Mouse (Mus musculus): ENCODE results near the gene Fam124a. TPM values are rescaled to one million over a fixed set of nuclear protein-coding genes. Genes with fewer than 3 reads are reported as not detected.
A peak's percentile ranks its signal among the peaks of the same experiment; 100 is the strongest.

Gene Fam124a
- total RNA-seq (2014; rRNA removed; ENCODE audit: low replicate concordance) (8.5 and 19.6 TPM in 2 replicates), polyA plus RNA-seq (2015; fragmentation: Nextera tagmentation; extraction: Ambion mirVana) (3.2 and 5.0 TPM in 2 replicates)

DNA sequence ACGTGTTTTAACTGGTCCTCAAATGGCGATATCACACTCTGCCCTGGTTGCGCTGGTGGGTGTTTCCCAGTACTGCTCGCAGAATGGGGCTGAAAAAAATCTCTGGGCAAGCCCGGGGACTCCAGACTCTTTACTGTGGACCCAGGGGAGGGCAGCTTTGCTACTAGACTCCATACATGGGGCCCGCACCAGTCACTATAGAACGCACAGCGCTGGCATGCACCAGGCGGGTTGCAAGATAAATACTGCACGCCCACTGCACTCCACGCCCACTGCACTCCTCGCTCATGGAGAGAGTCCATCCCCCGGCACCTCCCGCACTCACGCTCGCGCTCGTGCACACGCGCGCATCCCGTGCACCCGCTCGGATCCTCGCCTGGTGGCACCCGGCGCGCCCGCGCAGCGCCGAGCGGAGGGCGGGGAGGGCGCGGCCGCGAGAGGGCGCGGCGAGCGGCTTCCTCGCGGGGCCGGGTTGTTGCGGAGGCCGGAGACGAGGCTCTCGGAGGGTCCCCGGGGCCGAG is at the start of gene Fam124a:
Gene Fam124a, plus strand, starts transcription at position 429 of the 521 bp plus-strand sequence.
- Histone ChIP-seq H3K27me3 (ENCODE audit: control insufficient read depth, insufficient read depth, low read length) (peaks cover 10% of the 10 kb centered on the region; the same call in 1 of the 2 replicates), H3K36me3 (replicated peaks; ENCODE audit: control insufficient read depth, insufficient read depth, low read length) (no peaks in the 10 kb centered on the region), H3K4me3 (ENCODE audit: low read depth, low read length) (peak within 1 kb of the TSS; percentile 56), H3K27ac (ENCODE audit: low read depth) (peak within 1 kb of the TSS; percentile 47; the same call in 1 of the 2 replicates), H3K4me1 (ENCODE audit: control insufficient read depth, insufficient read depth) (peaks cover 14% of the 10 kb centered on the region; the same call in 1 of the 2 replicates), H3K9me3 (replicated peaks; ENCODE audit: control insufficient read depth, low read length) (no peaks in the 10 kb centered on the region), H3K4me2 (ENCODE audit: low read depth, low read length) (peak within 1 kb of the TSS; percentile 89), H3K9ac (replicated peaks; ENCODE audit: low read depth, low read length) (peak within 1 kb of the TSS; percentile 60)
- WGBS = under 1% methylated on average over 51 of the region's 51 CpGs
- ATAC-seq (ENCODE audit: insufficient read depth, low read depth) = peak; percentile 83
- peak; percentile 80 for DNase-seq (ENCODE audit: low spot score)
- peak; percentile 32; the same call in 1 of the 2 replicates for TF ChIP-seq CTCF (IDR thresholded peaks at IDR 0.05; ENCODE audit: low read depth)
- TF ChIP-seq EP300 (IDR thresholded peaks at IDR 0.05; ENCODE audit: low read depth) = no peak

DNA sequence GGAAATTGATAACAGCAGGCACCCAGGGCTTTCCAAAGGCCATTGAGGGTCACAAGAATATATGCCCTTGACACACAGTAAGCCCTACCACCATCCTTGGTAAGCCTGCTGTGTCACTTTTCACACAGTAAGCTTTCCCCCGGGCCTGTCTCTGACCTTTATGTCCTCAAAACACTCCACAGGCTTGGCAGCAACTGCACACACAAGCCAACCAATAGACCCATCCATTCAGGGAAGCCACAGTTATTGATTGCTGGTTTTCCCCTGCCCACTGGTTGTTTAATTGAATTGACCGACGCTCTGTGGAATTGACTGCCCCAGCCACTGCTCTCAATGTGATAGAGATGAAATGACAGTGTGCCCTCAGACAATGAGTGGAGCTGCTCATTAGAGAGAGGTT is 49.3 kb upstream of the Fam124a start:
- no peak for DNase-seq (ENCODE audit: low spot score)
- Histone ChIP-seq H3K4me3 (ENCODE audit: low read depth, low read length) (no peak overlapping the region), H3K9me3 (replicated peaks; ENCODE audit: control insufficient read depth, low read length) (no peaks in the 10 kb centered on the region), H3K27ac (ENCODE audit: low read depth) (no peak overlapping the region), H3K9ac (replicated peaks; ENCODE audit: low read depth, low read length) (no peak overlapping the region), H3K4me2 (ENCODE audit: low read depth, low read length) (no peak overlapping the region), H3K4me1 (ENCODE audit: control insufficient read depth, insufficient read depth) (peaks cover 6% of the 10 kb centered on the region; the same call in 1 of the 2 replicates), H3K27me3 (ENCODE audit: control insufficient read depth, insufficient read depth, low read length) (no peaks in the 10 kb centered on the region), H3K36me3 (replicated peaks; ENCODE audit: control insufficient read depth, insufficient read depth, low read length) (no peaks in the 10 kb centered on the region)
- TF ChIP-seq EP300 (IDR thresholded peaks at IDR 0.05; ENCODE audit: low read depth) (no peak), CTCF (IDR thresholded peaks at IDR 0.05; ENCODE audit: low read depth) (no peak)
- WGBS = 81% methylated on average over 3 of the region's 3 CpGs
- no peak for ATAC-seq (ENCODE audit: insufficient read depth, low read depth)

DNA sequence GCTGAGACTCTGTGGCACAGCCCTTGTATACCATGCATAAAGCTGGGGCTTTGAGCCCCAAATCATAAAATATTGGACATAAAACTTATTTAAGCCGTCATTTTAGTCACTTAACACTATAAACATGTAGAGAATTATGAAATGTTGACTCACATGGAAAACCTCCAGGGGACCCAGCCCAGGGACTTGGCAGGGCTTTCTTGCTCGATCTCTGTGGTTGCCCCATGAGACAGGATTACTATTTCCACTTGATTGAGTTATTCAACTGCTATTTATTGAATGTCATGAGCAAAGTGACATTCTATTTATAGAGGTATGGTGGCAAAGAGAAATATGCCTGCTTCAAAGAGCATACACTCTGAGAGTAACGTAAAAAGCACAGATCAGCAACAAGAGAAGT is 46.2 kb upstream of the Fam124a start:
- H3K9me3 ChIP-seq (replicated peaks; ENCODE audit: control insufficient read depth, low read length) = no peaks in the 10 kb centered on the region
- no peaks in the 10 kb centered on the region for H3K27me3 ChIP-seq (ENCODE audit: control insufficient read depth, insufficient read depth, low read length)
- DNase-seq (ENCODE audit: low spot score) (peak; percentile 34), ATAC-seq (ENCODE audit: insufficient read depth, low read depth) (peak; percentile 58; the same call in 1 of the 2 replicates)
- no peak overlapping the region for H3K9ac ChIP-seq (replicated peaks; ENCODE audit: low read depth, low read length)
- H3K4me2 ChIP-seq (ENCODE audit: low read depth, low read length) = no peak overlapping the region
- peak overlapping the region; percentile 53; the same call in 1 of the 2 replicates for H3K27ac ChIP-seq (ENCODE audit: low read depth)
- no peaks in the 10 kb centered on the region for H3K36me3 ChIP-seq (replicated peaks; ENCODE audit: control insufficient read depth, insufficient read depth, low read length)
- TF ChIP-seq CTCF (IDR thresholded peaks at IDR 0.05; ENCODE audit: low read depth) (no peak), EP300 (IDR thresholded peaks at IDR 0.05; ENCODE audit: low read depth) (no peak)
- peaks cover 6% of the 10 kb centered on the region; the same call in 1 of the 2 replicates for H3K4me1 ChIP-seq (ENCODE audit: control insufficient read depth, insufficient read depth)
- H3K4me3 ChIP-seq (ENCODE audit: low read depth, low read length) = no peak overlapping the region
- 33% methylated on average over 3 of the region's 3 CpGs for WGBS

DNA sequence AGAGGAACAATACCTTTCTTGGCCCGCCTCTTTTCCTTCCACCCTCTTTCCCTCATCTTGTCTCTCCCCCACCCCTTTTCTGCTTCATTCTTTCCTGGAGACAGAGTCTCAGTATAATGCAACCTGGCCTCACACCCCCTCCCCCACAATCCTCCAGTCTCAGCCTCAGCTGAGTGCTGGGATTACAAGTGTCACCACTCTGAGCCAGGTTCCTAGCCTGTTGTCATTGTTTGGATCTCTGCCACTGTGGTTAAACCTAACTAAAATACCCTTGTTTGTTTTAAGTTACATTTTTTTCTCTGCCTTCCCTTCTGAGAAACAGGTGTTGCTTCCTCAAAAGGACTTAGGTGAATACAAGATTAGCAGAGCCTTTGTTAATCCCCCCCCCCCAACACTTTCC is 42.7 kb upstream of the Fam124a start:
- ATAC-seq (ENCODE audit: insufficient read depth, low read depth) = no peak
- Histone ChIP-seq H3K4me3 (ENCODE audit: low read depth, low read length) (no peak overlapping the region), H3K27me3 (ENCODE audit: control insufficient read depth, insufficient read depth, low read length) (no peaks in the 10 kb centered on the region), H3K27ac (ENCODE audit: low read depth) (no peak overlapping the region), H3K9ac (replicated peaks; ENCODE audit: low read depth, low read length) (no peak overlapping the region), H3K4me1 (ENCODE audit: control insufficient read depth, insufficient read depth) (peaks cover 6% of the 10 kb centered on the region; the same call in 1 of the 2 replicates), H3K9me3 (replicated peaks; ENCODE audit: control insufficient read depth, low read length) (no peaks in the 10 kb centered on the region), H3K4me2 (ENCODE audit: low read depth, low read length) (no peak overlapping the region), H3K36me3 (replicated peaks; ENCODE audit: control insufficient read depth, insufficient read depth, low read length) (no peaks in the 10 kb centered on the region)
- DNase-seq (ENCODE audit: low spot score) = no peak
- TF ChIP-seq EP300 (IDR thresholded peaks at IDR 0.05; ENCODE audit: low read depth) (no peak), CTCF (IDR thresholded peaks at IDR 0.05; ENCODE audit: low read depth) (no peak)
- 77% methylated on average over 1 of the region's 1 CpGs for WGBS

DNA sequence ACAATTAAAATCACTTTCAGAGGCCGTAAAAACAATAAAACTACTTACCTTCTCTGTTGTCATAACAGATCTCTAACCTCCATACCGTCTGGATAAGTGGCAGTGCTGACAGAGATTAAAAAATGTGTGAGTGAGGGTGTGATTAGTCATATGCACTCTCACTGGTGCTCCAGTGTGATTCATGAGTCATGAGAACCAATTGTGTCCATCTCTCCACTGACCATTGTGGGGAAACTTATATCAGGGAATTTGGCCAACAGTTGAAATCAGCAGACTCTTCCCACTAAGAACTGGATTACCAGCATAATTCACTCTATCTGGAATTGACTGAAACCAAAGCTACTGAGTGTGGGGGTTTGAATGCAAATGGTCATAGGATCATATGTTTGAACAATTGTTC is 24.6 kb upstream of the Fam124a start:
- no peaks in the 10 kb centered on the region for H3K36me3 ChIP-seq (replicated peaks; ENCODE audit: control insufficient read depth, insufficient read depth, low read length)
- no peak for DNase-seq (ENCODE audit: low spot score)

More for the DNA sequence above, 24.6 kb upstream of the Fam124a start:
- H3K9ac ChIP-seq (replicated peaks; ENCODE audit: low read depth, low read length) = no peak overlapping the region
- no peaks in the 10 kb centered on the region for H3K4me1 ChIP-seq (ENCODE audit: control insufficient read depth, insufficient read depth)
- no peaks in the 10 kb centered on the region for H3K27me3 ChIP-seq (ENCODE audit: control insufficient read depth, insufficient read depth, low read length)
- ATAC-seq (ENCODE audit: insufficient read depth, low read depth) = no peak
- no peaks in the 10 kb centered on the region for H3K9me3 ChIP-seq (replicated peaks; ENCODE audit: control insufficient read depth, low read length)
- 40% methylated on average over 2 of the region's 2 CpGs for WGBS
- TF ChIP-seq CTCF (IDR thresholded peaks at IDR 0.05; ENCODE audit: low read depth) (no peak), EP300 (IDR thresholded peaks at IDR 0.05; ENCODE audit: low read depth) (no peak)
- H3K27ac ChIP-seq (ENCODE audit: low read depth) = no peak overlapping the region
- no peak overlapping the region for H3K4me2 ChIP-seq (ENCODE audit: low read depth, low read length)
- H3K4me3 ChIP-seq (ENCODE audit: low read depth, low read length) = no peak overlapping the region
